Mouse (Mus musculus) heart, embryonic 16.5 days (tissue): ENCODE results near the gene Fam204a. TPM values are rescaled to one million over a fixed set of nuclear protein-coding genes. Genes with fewer than 3 reads are reported as not detected.

Source experiments
- ATAC-seq: fragments of 200-750 bp; cut with Nextera tagmentation; replicated peaks from 2 replicates; pipeline ENCODE4 v1.8.0; 2017; ENCODE audit warnings: moderate number of reproducible peaks; ENCODE audit not compliant: insufficient read depth, low FRiP score; ENCODE audit errors: extremely low read depth
- H3K27ac ChIP-seq: fragments of 300-500 bp; sonication (generic); 2 replicates; pipeline ENCODE4 v1.5.1; 2014; ENCODE audit warnings: mild to moderate bottlenecking, low read length, control low read depth, moderate library complexity
- H3K27me3 ChIP-seq: fragments of 300-500 bp; sonication (generic); 2 replicates; pipeline ENCODE4 v1.6.1; 2014; ENCODE audit warnings: low read length, mixed read lengths; ENCODE audit not compliant: control insufficient read depth, insufficient read depth
- H3K36me3 ChIP-seq: fragments of 300-500 bp; sonication (generic); 2 replicates; pipeline ENCODE4 v1.6.1; 2014; ENCODE audit not compliant: control insufficient read depth, insufficient read depth
- H3K4me1 ChIP-seq: fragments of 300-500 bp; sonication (generic); 2 replicates; pipeline ENCODE4 v1.6.1; 2014; ENCODE audit warnings: low read length, mixed read lengths; ENCODE audit not compliant: control insufficient read depth, insufficient read depth
- H3K4me2 ChIP-seq: fragments of 300-500 bp; sonication (generic); 2 replicates; pipeline ENCODE4 v1.6.1; 2014; ENCODE audit warnings: low read depth, mild to moderate bottlenecking, control low read depth, low read length
- H3K4me3 ChIP-seq: fragments of 300-500 bp; sonication (generic); 2 replicates; pipeline ENCODE4 v1.5.1; 2014; ENCODE audit warnings: mild to moderate bottlenecking, control low read depth, low read length
- H3K9ac ChIP-seq: fragments of 300-500 bp; sonication (generic); 2 replicates; pipeline ENCODE4 v1.6.1; 2014; ENCODE audit warnings: low read length, control low read depth
- H3K9me3 ChIP-seq: fragments of 300-500 bp; sonication (generic); replicated peaks from 2 replicates; pipeline ENCODE4 v1.6.1; 2016; ENCODE audit warnings: low read length; ENCODE audit not compliant: control insufficient read depth
- WGBS: fragments of 180-500 bp; shearing (Covaris S2); extraction: QIAGEN DNeasy Blood & Tissue Kit; methylation state at CpG from one replicate; pipeline ENCODE4 v1.1.7; 2014; 5-methylcytosine and 5-hydroxymethylcytosine counted together
- polyA plus RNA-seq: library from polyadenylated mRNA; unstranded; fragments of >200 nt; fragmentation: Nextera tagmentation; extraction: Ambion mirVana; gene quantifications from 2 replicates; pipeline ENCODE4 v1.2.1, GENCODE M21; 2015

Fam204a gene
- 28.9 and 34.7 TPM in 2 replicates for polyA plus RNA-seq

GRCm38 (mm10) chr19:60225899-60226844 is at the start of gene Fam204a:
Fam204a (minus strand) TSS chr19:60226701.
- Histone ChIP-seq H3K4me3 (peak within 1 kb of the TSS; percentile 96), H3K4me1 (peaks cover 5% of the 10 kb centered on the region; the same call in 1 of the 2 replicates), H3K27ac (peak within 1 kb of the TSS; percentile 99), H3K36me3 (no peaks in the 10 kb centered on the region), H3K9me3 (no peaks in the 10 kb centered on the region), H3K9ac (peak within 1 kb of the TSS; percentile 98), H3K4me2 (peak within 1 kb of the TSS; percentile 66), H3K27me3 (no peaks in the 10 kb centered on the region)
- WGBS = under 1% methylated on average over 67 of the region's 68 CpGs
- peak; percentile 100 for ATAC-seq

- H3K36me3 ChIP-seq = no peaks in the 10 kb centered on the region
- no peak overlapping the region for H3K27ac ChIP-seq
- no peaks in the 10 kb centered on the region for H3K9me3 ChIP-seq
- no peak overlapping the region for H3K4me3 ChIP-seq
- no peaks in the 10 kb centered on the region for H3K4me1 ChIP-seq
- no peak overlapping the region for H3K9ac ChIP-seq
- no peaks in the 10 kb centered on the region for H3K27me3 ChIP-seq
- 65% methylated on average over 1 of the region's 1 CpGs for WGBS
- no peak for ATAC-seq
- H3K4me2 ChIP-seq = no peak overlapping the region
Observed at GRCm38 (mm10) chr19:60265789-60266188, 39.3 kb upstream of the Fam204a start.

- ATAC-seq = no peak
- Histone ChIP-seq H3K4me2 (no peak overlapping the region), H3K36me3 (no peaks in the 10 kb centered on the region), H3K27ac (no peak overlapping the region), H3K4me1 (no peaks in the 10 kb centered on the region), H3K9me3 (no peaks in the 10 kb centered on the region), H3K4me3 (no peak overlapping the region), H3K9ac (no peak overlapping the region), H3K27me3 (no peaks in the 10 kb centered on the region)
- WGBS = 85% methylated on average over 5 of the region's 5 CpGs
Observed at GRCm38 (mm10) chr19:60260689-60261088, 34.2 kb upstream of the Fam204a start.

- WGBS = 44% methylated on average over 2 of the region's 2 CpGs
- H3K4me2 ChIP-seq = no peak overlapping the region
- no peaks in the 10 kb centered on the region for H3K36me3 ChIP-seq
- H3K9ac ChIP-seq = no peak overlapping the region
- H3K27me3 ChIP-seq = no peaks in the 10 kb centered on the region
- no peak overlapping the region for H3K4me3 ChIP-seq
- H3K9me3 ChIP-seq = no peaks in the 10 kb centered on the region
- no peak for ATAC-seq
- H3K27ac ChIP-seq = no peak overlapping the region
- H3K4me1 ChIP-seq = no peaks in the 10 kb centered on the region
Observed at GRCm38 (mm10) chr19:60252021-60252420, 25.5 kb upstream of the Fam204a start.

GRCm38 (mm10) chr19:60251197-60251596 is 24.7 kb upstream of the Fam204a start:
- ATAC-seq = no peak
- Histone ChIP-seq H3K4me2 (no peak overlapping the region), H3K4me1 (no peaks in the 10 kb centered on the region), H3K4me3 (no peak overlapping the region), H3K27me3 (no peaks in the 10 kb centered on the region), H3K36me3 (no peaks in the 10 kb centered on the region), H3K9me3 (no peaks in the 10 kb centered on the region), H3K9ac (no peak overlapping the region), H3K27ac (no peak overlapping the region)
- WGBS = 74% methylated on average over 9 of the region's 9 CpGs

- H3K27ac ChIP-seq = no peak overlapping the region
- H3K4me2 ChIP-seq = no peak overlapping the region
- no peak overlapping the region for H3K9ac ChIP-seq
- 78% methylated on average over 3 of the region's 3 CpGs for WGBS
- no peaks in the 10 kb centered on the region for H3K36me3 ChIP-seq
- H3K9me3 ChIP-seq = no peaks in the 10 kb centered on the region
- H3K4me3 ChIP-seq = no peak overlapping the region
- ATAC-seq = no peak
- H3K4me1 ChIP-seq = no peaks in the 10 kb centered on the region
- no peaks in the 10 kb centered on the region for H3K27me3 ChIP-seq
Observed at GRCm38 (mm10) chr19:60245250-60245649, 18.7 kb upstream of the Fam204a start.

- H3K9ac ChIP-seq = no peak overlapping the region
- H3K36me3 ChIP-seq = no peaks in the 10 kb centered on the region
- no peak overlapping the region for H3K4me2 ChIP-seq
- no peaks in the 10 kb centered on the region for H3K4me1 ChIP-seq
- H3K27me3 ChIP-seq = no peaks in the 10 kb centered on the region
- no peak for ATAC-seq
- H3K9me3 ChIP-seq = no peaks in the 10 kb centered on the region
- no peak overlapping the region for H3K4me3 ChIP-seq
- H3K27ac ChIP-seq = no peak overlapping the region
- 81% methylated on average over 7 of the region's 7 CpGs for WGBS
Observed at GRCm38 (mm10) chr19:60242620-60243019, 16.1 kb upstream of the Fam204a start.

GRCm38 (mm10) chr19:60241916-60242602 is 15.6 kb upstream of the Fam204a start:
- ATAC-seq = no peak
- Histone ChIP-seq H3K27me3 (no peaks in the 10 kb centered on the region), H3K36me3 (no peaks in the 10 kb centered on the region), H3K9ac (no peak overlapping the region), H3K9me3 (no peaks in the 10 kb centered on the region), H3K4me1 (no peaks in the 10 kb centered on the region), H3K27ac (no peak overlapping the region), H3K4me3 (no peak overlapping the region), H3K4me2 (no peak overlapping the region)
- 83% methylated on average over 7 of the region's 7 CpGs for WGBS

GRCm38 (mm10) chr19:60231542-60231941 is 5.0 kb upstream of the Fam204a start:
- ATAC-seq = no peak
- Histone ChIP-seq H3K4me2 (no peak overlapping the region), H3K27ac (no peak overlapping the region), H3K9me3 (no peaks in the 10 kb centered on the region), H3K4me3 (no peak overlapping the region), H3K36me3 (no peaks in the 10 kb centered on the region), H3K4me1 (no peaks in the 10 kb centered on the region), H3K9ac (no peak overlapping the region), H3K27me3 (no peaks in the 10 kb centered on the region)
- WGBS = 78% methylated on average over 2 of the region's 2 CpGs
